Mouse (Mus musculus) olfactory bulb, adult 2 months (tissue): ENCODE measurements around the gene Ctps2.

Experiments
- CTCF ChIP-seq: fragments of 200-500 bp; IDR thresholded peaks from 2 replicates; pipeline ENCODE4 v1.5.1; 2012; ENCODE audit warnings: low read depth, mild to moderate bottlenecking, low read length, moderate library complexity; ENCODE audit not compliant: insufficient read depth
- POLR2A ChIP-seq: fragments of 200-500 bp; IDR thresholded peaks from 2 replicates; pipeline ENCODE4 v1.6.1; 2012; ENCODE audit warnings: mild to moderate bottlenecking, low read depth, low read length, moderate library complexity; ENCODE audit not compliant: insufficient read depth

DNA sequence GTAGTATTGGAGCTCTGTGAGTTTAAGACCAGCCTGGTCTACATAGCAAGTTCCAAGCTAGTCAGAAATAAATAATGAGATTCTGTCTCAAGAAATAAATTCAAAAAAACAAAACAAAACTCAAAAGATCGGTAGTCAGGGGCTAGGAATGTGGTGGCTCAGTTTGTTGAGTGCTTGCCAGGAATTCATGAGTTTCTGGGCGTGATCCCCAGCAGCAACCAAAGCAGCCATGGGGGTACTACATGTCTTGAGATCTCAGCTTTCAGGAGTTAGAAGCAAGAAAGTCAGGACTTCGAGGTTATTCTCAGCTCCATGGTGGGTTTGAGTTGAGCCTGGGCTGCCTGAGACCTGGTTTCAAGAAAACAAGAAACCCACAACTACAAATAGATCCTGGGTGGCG lies 90.4 kb downstream of the Ctps2 start:
- TF ChIP-seq CTCF (no peak), POLR2A (no peak)
